Mouse (Mus musculus): ENCODE measurements around the gene Pld3.
A peak's percentile ranks its signal among the peaks of the same experiment; 100 is the strongest.

Gene Pld3

GRCm38 (mm10) chr7:27560978-27561377 is 8.0 kb upstream of the Pld3 start:
- no peak for DNase-seq

- no peak for DNase-seq
Observed at GRCm38 (mm10) chr7:27560291-27560887, 7.4 kb upstream of the Pld3 start.

- no peak for DNase-seq
Observed at GRCm38 (mm10) chr7:27552070-27552469, 948 bp downstream of the Pld3 start.

- no peak for DNase-seq
Observed at GRCm38 (mm10) chr7:27549597-27549996, 3.4 kb downstream of the Pld3 start.

GRCm38 (mm10) chr7:27544675-27545370 is 8.2 kb downstream of the Pld3 start:
- DNase-seq = peak; percentile 55 to 68

- no peak for DNase-seq
Observed at GRCm38 (mm10) chr7:27543851-27544250, 9.2 kb downstream of the Pld3 start.

- no peak for DNase-seq
Observed at GRCm38 (mm10) chr7:27543065-27543464, 10.0 kb downstream of the Pld3 start.

GRCm38 (mm10) chr7:27542392-27543033 is 10.5 kb downstream of the Pld3 start:
- DNase-seq = peak; percentile 77 to 85

- no peak for DNase-seq
Observed at GRCm38 (mm10) chr7:27541922-27542321, 11.1 kb downstream of the Pld3 start.

- peak; percentile 78 to 79 for DNase-seq
Observed at GRCm38 (mm10) chr7:27541431-27541830, 11.6 kb downstream of the Pld3 start.

- DNase-seq = no peak
Observed at GRCm38 (mm10) chr7:27540935-27541334, 12.1 kb downstream of the Pld3 start.

- no peak for DNase-seq
Observed at GRCm38 (mm10) chr7:27540521-27540920, 12.5 kb downstream of the Pld3 start.

- no peak for DNase-seq
Observed at GRCm38 (mm10) chr7:27538797-27539196, 14.2 kb downstream of the Pld3 start.

GRCm38 (mm10) chr7:27537998-27538397 is 15.0 kb downstream of the Pld3 start:
- DNase-seq = no peak

GRCm38 (mm10) chr7:27536618-27537017 is 16.4 kb downstream of the Pld3 start:
- no peak for DNase-seq

GRCm38 (mm10) chr7:27535386-27535785 is 17.6 kb downstream of the Pld3 start:
- no peak for DNase-seq

GRCm38 (mm10) chr7:27532480-27533050 is 20.5 kb downstream of the Pld3 start:
- no peak for DNase-seq

GRCm38 (mm10) chr7:27531707-27532106 is 21.3 kb downstream of the Pld3 start:
- no peak for DNase-seq

- DNase-seq = no peak
Observed at GRCm38 (mm10) chr7:27530937-27531336, 22.1 kb downstream of the Pld3 start.

- no peak for DNase-seq
Observed at GRCm38 (mm10) chr7:27529070-27529469, 23.9 kb downstream of the Pld3 start.

- DNase-seq = peak; percentile 32 to 76
Observed at GRCm38 (mm10) chr7:27526039-27526827, 26.8 kb downstream of the Pld3 start.

- no peak for DNase-seq
Observed at GRCm38 (mm10) chr7:27523805-27524204, 29.2 kb downstream of the Pld3 start.

GRCm38 (mm10) chr7:27522967-27523366 is 30.1 kb downstream of the Pld3 start, which contains the start of gene Hipk4:
TSS of gene Hipk4 (plus strand) at chr7:27523267.
- no peak for DNase-seq
